Mouse (Mus musculus) ES-E14 (cell line): ENCODE data around the gene Arid5b. TPM values are rescaled to one million over a fixed set of nuclear protein-coding genes. Genes with fewer than 3 reads are reported as not detected.

Experiments used
- DNase-seq: peaks from one replicate; pipeline ENCODE4 v3.0.0-alpha.2; 2013; ENCODE audit warnings: low read depth, low spot score
- H3K27ac ChIP-seq: 2 replicates; pipeline ENCODE4 v1.5.1; 2012; ENCODE audit warnings: low read depth, mild to moderate bottlenecking, low read length, moderate library complexity, mixed read lengths; ENCODE audit not compliant: poor library complexity, insufficient read depth, severe bottlenecking
- H3K36me3 ChIP-seq: 2 replicates; pipeline ENCODE4 v1.6.1; 2012; ENCODE audit warnings: mild to moderate bottlenecking, low read length, moderate library complexity, mixed read lengths; ENCODE audit not compliant: control insufficient read depth, poor library complexity, insufficient read depth, severe bottlenecking
- H3K4me1 ChIP-seq, 2 experiments: fragments of 150-350 bp in 1 of 2; sonication (generic) in 1 of 2; 2 replicates each; pipeline ENCODE4 v1.6.1; 2012; ENCODE audit warnings: low read length in 2 of 2, mild to moderate bottlenecking in 1 of 2, mixed read lengths in 1 of 2; ENCODE audit not compliant: control insufficient read depth in 2 of 2, insufficient read depth in 2 of 2, poor library complexity in 1 of 2
- H3K4me3 ChIP-seq, 2 experiments: fragments of 150-350 bp in 1 of 2; sonication (generic) in 1 of 2; 2 replicates each; pipeline ENCODE4 v1.5.1; 2012; ENCODE audit warnings: low read length in 2 of 2, low read depth in 1 of 2, mild to moderate bottlenecking in 1 of 2, mixed read lengths in 1 of 2; ENCODE audit not compliant: insufficient read depth in 1 of 2, poor library complexity in 1 of 2, severe bottlenecking in 1 of 2
- H3K9ac ChIP-seq: 2 replicates; pipeline ENCODE4 v1.6.1; 2012; ENCODE audit warnings: low read depth, mild to moderate bottlenecking, low read length, mixed read lengths; ENCODE audit not compliant: poor library complexity, insufficient read depth, severe bottlenecking
- H3K9me3 ChIP-seq: fragments of 150-350 bp; sonication (generic); 2 replicates; pipeline ENCODE4 v1.6.1; 2012; ENCODE audit warnings: low read depth, mild to moderate bottlenecking, low read length; ENCODE audit not compliant: control insufficient read depth, insufficient read depth
- CHD2 ChIP-seq: IDR thresholded peaks from 2 replicates; pipeline ENCODE4 v1.6.1; 2014; ENCODE audit warnings: mild to moderate bottlenecking, low read depth, low read length, inconsistent platforms
- HCFC1 ChIP-seq: IDR thresholded peaks from 2 replicates; pipeline ENCODE4 v1.6.1; 2012; ENCODE audit warnings: low read length, inconsistent platforms, borderline replicate concordance; ENCODE audit not compliant: insufficient read depth
- MAFK ChIP-seq: IDR thresholded peaks from 2 replicates; pipeline ENCODE4 v1.6.1; 2014; ENCODE audit warnings: mild to moderate bottlenecking, low read depth, low read length, inconsistent platforms; ENCODE audit not compliant: insufficient read depth
- ZC3H11A ChIP-seq: IDR thresholded peaks from 2 replicates; pipeline ENCODE4 v1.6.1; 2012; ENCODE audit warnings: low read depth, mild to moderate bottlenecking, inconsistent platforms, low read length, borderline replicate concordance
- ZNF384 ChIP-seq: IDR thresholded peaks from 2 replicates; pipeline ENCODE4 v1.6.1; 2012; ENCODE audit warnings: low read depth, low read length, inconsistent platforms
- in situ Hi-C, 2 experiments: fragments of 600-800 bp; cut with MboI; formaldehyde crosslinking; loops; one replicate each; pipeline ENCODE4 v1.15.1; 2025; ENCODE audit warnings: low sequenced_read_pairs in 2 of 2, inconsistent platforms in 1 of 2; ENCODE audit not compliant: unreplicated experiment in 2 of 2
- total RNA-seq: library from RNA; depleted of rRNA; stranded (reverse); fragments of 300-350 nt; gene quantifications from 2 replicates; pipeline ENCODE4 v1.2.3, GENCODE M21; 2012

Arid5b gene
- total RNA-seq, 1 experiment, result 26.2 TPM

DNA sequence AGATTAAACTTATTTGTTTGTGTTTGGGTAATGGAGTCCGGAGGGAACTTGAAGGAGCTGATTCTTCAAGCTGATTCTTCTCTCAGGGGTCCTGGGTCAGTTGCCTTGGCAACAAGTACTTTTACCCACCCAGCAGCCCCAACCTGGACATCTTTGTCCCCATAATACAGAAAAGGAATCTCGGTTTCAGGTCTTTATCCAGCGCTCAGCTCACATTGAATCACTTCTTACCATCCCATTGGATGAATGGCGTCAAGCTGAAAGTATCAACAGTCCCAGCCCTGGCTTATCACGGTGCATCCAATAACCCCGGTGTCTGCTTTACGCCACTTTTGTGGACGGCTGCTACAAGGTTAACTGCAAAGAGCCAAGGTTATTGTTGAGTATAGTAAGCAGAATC lies 210.1 kb downstream of the Arid5b start:
- Histone ChIP-seq H3K36me3 (no peaks in the 10 kb centered on the region), H3K27ac (no peak overlapping the region), H3K9ac (no peak overlapping the region), H3K4me1 (peaks cover 0 to 3% of the 10 kb centered on the region in 2 experiments; a peak in 1 of 4 replicates), H3K4me3 (no peak overlapping the region), H3K9me3 (no peaks in the 10 kb centered on the region)
- no peak for DNase-seq
- TF ChIP-seq CHD2 (no peak), ZC3H11A (no peak), ZNF384 (no peak), HCFC1 (no peak), MAFK (no peak)
- in situ Hi-C loops, result no loop called here

DNA sequence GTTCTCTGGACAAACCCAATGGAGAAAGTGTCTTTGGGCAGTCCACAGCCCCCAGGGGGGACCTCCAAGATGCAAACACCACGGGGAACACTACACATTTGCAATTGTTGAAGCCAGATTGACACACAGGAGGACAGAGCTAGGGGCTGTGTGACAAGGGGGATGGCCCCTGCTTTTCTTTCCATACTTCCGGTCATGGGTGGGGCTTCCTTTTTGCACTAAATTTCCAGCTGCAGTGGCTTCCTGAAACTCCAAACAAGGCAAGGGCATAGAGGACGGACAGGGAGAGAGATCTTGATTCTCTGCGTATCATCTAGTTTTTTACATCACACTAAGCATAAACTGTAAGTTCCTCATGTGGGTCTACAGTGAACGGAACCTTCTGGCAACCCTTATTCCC lies 210.6 kb downstream of the Arid5b start:
- TF ChIP-seq ZC3H11A (no peak), CHD2 (no peak), MAFK (no peak), ZNF384 (no peak), HCFC1 (no peak)
- Histone ChIP-seq H3K4me1 (peaks cover 0 to 3% of the 10 kb centered on the region in 2 experiments; a peak in 1 of 4 replicates), H3K9me3 (no peaks in the 10 kb centered on the region), H3K27ac (no peak overlapping the region), H3K36me3 (no peaks in the 10 kb centered on the region), H3K4me3 (no peak overlapping the region), H3K9ac (no peak overlapping the region)
- no peak for DNase-seq
- in situ Hi-C loops, result no loop called here

DNA sequence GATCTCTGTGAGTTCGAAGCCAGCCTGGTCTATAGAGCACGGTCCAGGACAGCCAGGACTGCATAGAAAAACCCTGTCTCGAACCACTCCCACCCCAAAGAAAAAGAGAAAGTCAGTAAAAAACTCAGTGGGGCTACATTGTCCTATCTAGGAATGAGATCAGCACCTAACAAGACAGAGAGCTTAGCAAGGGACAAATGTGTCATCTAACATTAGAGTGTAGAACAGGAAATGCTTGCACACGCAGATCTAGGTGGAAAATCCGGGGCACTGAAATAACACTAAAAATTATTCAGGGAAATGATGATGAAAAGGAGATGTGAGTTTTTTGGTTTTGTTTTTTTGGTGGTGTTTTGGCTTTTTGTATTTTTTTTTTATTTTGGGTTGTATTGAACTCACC lies 212.4 kb downstream of the Arid5b start:
- in situ Hi-C loops, result no loop called here

DNA sequence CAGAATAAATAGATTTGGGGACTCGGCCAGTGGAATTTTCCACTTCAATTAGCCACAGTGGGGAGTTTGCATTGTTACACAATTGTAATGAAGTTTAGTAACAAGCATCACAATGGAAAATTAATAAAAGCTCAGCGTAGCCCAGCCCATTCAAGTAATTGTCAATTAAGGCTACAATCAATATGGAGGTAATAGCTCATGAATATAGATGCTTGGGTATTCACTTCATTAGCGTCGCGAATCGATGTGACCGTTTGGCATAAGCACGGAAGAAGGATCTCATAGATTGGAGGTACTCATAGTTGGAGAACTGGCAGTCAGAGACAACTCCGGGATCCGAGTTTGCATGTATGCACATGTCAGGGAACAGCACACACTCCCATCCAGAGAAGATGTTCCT lies 214.0 kb downstream of the Arid5b start:
- no peak for TF ChIP-seq ZC3H11A
- no peak for TF ChIP-seq HCFC1
- no peak for TF ChIP-seq ZNF384
- TF ChIP-seq MAFK, result no peak
- TF ChIP-seq CHD2, result no peak
- no peaks in the 10 kb centered on the region for H3K9me3 ChIP-seq
- H3K27ac ChIP-seq, result no peak overlapping the region
- no peak for DNase-seq
- H3K4me1 ChIP-seq, result 0 out of 4 replicates have a peak, but pooled peaks cover 0 to 3% of the 10 kb centered on the region in 2 experiments
- no peaks in the 10 kb centered on the region for H3K36me3 ChIP-seq
- in situ Hi-C loops, result no loop called here
- H3K4me3 ChIP-seq, result no peak overlapping the region
- no peak overlapping the region for H3K9ac ChIP-seq

More for the DNA sequence above, 212.4 kb downstream of the Arid5b start:
- Histone ChIP-seq H3K27ac (no peak overlapping the region), H3K36me3 (no peaks in the 10 kb centered on the region), H3K4me3 (no peak overlapping the region), H3K9ac (no peak overlapping the region), H3K9me3 (no peaks in the 10 kb centered on the region), H3K4me1 (peaks cover 0 to 3% of the 10 kb centered on the region in 2 experiments; a peak in 1 of 4 replicates)
- TF ChIP-seq HCFC1 (no peak), ZNF384 (no peak), ZC3H11A (no peak), CHD2 (no peak), MAFK (no peak)
- DNase-seq, result no peak
